Mouse (Mus musculus) brain, embryonic 14.5 days (tissue): Measurements from ENCODE around the gene Itpr1.

Source experiments
- CTCF ChIP-seq: fragments of 200-500 bp; IDR thresholded peaks from 2 replicates; pipeline ENCODE4 v1.5.1; 2012; ENCODE audit warnings: inconsistent platforms, mild to moderate bottlenecking, moderate library complexity, borderline replicate concordance; ENCODE audit not compliant: insufficient read depth, insufficient read length; ENCODE audit errors: extremely low read depth
- POLR2A ChIP-seq: fragments of 200-500 bp; IDR thresholded peaks from 2 replicates; pipeline ENCODE4 v1.6.1; 2012; ENCODE audit warnings: mild to moderate bottlenecking, inconsistent platforms, borderline replicate concordance; ENCODE audit not compliant: poor library complexity, insufficient read depth, insufficient read length, severe bottlenecking; ENCODE audit errors: extremely low read depth

DNA sequence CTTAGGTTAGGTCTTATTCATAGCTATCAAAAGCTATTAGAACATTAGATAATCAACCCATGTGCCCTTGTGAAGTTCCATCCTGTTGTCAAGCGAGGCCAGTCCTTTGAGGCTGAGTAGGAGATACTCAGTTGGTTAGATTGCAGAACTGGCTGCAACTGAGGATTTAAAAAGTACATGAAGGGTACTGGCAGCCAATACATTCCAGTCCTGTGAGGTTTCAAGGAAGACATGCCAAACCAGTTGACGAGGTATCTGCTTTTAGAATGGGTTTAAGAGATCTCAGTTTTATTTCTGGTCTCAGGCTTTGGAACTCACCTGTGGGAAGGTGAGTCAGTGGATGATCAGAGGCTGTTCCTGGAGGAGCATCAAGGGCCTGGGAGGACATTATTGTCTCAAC, 137.9 kb downstream of the Itpr1 start:
- no peak for TF ChIP-seq CTCF
- no peak for TF ChIP-seq POLR2A
